Mouse (Mus musculus) lung, postnatal 10 days (tissue): ENCODE measurements at regions not wholly inside any gene's neighbourhood (a gene's known extent, or its start where the extent isn't known, plus 50 kb on each side); places are given as distances from the start of the nearest gene placed in this dataset.

ENCODE experiments used
- DNase-seq: peaks from one replicate; pipeline ENCODE4 v3.0.0; 2021

GRCm38 (mm10) chr9:116328201-116328600, 153.0 kb upstream of the Tgfbr2 start:
- peak; percentile 25 for DNase-seq

GRCm38 (mm10) chr9:116327080-116327479, 151.9 kb upstream of the Tgfbr2 start:
- no peak for DNase-seq

GRCm38 (mm10) chr9:116324971-116325370, 149.8 kb upstream of the Tgfbr2 start:
- no peak for DNase-seq

DNA sequence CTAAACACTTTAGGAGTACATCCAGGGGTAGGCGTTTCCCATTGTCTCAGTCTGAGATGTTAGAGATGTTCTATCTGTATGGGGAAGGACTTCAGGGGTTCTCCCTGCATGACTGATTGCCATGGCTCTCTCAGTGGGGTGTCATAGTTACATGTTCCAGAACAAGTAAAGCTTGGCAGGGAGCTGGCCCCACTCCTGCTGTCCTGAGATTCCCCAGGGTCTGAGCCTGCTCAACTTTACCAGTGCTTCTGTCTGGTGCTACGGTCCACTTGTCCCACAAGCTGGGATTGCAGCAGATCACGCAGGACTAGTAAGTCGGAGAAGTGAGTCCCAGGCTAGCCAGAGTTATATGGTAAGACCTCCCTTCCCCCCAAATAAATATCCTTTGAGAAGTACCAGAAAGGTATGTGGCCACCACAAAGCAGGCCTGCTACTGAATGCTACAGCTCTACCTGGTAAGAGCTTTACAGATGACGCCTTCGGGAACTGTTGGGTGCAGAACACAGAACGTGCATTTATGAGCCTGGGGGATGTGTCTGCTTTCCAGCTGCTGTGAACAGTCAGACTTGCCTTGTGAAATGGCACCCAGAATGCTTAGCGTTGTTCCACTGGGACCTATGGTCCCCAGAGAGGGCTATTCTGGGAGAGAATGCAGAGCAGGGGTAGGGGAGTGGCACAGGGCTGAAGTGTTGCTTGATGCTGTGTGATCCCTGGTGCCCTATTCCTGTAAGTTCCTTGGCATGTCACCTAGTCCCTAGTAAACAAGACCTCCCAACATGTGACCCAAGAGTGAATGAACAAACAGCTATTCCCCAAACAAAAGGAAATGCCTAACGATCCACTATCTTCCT, 148.9 kb upstream of the Tgfbr2 start:
- peak; percentile 85 for DNase-seq

DNA sequence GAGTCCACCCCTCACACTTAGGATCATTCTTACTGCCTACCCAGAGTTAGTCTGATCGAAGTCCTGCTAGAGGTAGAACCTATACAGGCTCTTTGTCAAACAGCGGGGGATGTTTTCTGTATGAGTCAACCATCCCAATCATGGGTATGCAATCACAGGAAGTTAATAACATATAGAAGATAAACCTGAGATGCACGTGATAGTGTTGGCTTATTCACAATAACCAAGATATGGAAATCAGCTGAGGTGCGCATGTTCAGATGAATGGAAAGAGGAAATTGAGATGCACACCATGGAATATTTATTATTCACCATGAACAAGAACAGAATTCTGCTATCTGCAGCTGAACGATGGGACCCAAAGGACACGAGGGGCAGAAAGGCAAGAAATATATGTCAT, 146.7 kb upstream of the Tgfbr2 start:
- no peak for DNase-seq

DNA sequence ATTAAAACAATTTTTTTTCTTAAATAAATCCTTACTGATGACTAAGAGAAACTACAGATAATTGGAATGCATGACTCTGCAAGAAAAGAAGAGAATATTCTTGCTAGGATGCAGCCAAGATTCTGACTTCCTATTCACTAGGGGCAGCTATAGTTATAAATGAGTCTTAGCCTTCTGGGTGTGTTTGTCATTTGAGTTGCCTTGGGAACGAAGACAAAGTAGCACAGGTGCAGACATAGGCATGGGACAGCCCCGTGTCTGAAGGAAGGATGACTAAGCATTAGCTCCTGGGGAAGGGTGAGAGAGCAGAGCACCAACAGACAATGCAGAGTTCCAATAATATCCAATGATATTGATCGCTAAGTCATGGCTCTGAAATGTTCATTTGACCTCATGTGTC, 144.3 kb upstream of the Tgfbr2 start:
- DNase-seq: no peak

DNA sequence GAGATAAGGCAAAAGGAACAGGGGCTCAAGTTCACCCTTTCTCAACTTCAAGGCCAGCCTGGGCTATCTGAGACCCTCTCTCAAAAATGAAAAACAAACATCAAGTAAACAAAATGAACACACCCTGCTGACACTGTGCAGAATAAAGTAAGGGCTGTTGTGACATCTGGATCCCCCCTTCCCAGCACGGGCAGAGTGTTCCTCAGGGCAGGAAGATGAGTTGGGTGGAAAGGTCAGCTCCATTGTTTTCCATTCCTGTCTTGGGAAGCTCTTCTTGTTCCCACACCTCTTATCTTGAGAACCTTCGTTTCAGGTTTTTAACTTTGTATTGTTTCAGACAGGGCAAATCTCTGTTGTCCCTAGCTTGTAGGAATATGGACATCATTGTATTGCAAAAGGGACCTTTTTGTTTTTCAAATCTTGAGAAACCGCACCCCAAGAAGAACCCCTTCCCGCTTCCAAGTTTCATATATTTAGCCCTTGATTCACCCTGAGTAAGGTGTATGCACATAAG, 141.5 kb upstream of the Tgfbr2 start:
- DNase-seq: no peak

GRCm38 (mm10) chr9:116314803-116315202, 139.6 kb upstream of the Tgfbr2 start:
- peak; percentile 27 for DNase-seq

DNA sequence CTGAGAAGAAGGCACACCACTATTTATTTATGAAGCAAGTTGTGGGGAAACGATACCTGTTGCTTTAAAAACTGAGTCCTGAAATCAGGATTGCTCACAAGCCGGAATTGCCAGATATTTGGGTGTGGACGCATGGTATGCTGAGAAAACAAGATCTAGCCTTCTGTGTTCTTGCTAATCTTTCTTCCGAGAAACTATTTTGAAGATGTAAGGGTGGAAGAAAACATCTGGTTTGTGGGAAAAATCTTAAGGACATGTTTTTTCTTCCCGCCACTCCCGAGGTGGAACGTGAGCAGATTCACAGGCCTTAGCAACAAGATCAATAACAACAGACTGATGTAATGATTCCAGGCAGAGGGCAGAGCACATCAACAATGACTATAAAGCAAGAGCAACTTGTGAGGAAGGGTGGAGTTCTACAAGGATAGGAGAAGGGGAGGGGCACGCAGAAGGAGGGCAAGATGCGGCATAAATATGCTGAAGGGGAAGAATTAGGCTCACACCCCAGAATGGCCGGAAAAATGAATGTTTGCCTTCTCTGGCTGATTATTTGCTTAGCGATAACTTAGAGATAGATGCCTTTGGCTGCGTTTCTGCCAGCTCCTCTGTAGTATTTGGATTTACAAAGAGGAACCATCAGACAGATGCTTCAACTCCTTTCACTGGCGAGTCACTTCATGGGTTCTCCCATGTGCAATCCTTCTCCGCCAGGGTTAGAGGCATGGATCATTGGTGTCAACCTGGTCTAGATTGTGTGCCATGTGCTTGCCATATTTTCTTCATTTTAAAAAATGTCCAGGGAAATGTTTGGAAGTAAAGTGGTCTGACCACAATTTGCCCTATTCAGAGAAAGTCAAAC, 139.0 kb upstream of the Tgfbr2 start:
- peak; percentile 54 for DNase-seq

DNA sequence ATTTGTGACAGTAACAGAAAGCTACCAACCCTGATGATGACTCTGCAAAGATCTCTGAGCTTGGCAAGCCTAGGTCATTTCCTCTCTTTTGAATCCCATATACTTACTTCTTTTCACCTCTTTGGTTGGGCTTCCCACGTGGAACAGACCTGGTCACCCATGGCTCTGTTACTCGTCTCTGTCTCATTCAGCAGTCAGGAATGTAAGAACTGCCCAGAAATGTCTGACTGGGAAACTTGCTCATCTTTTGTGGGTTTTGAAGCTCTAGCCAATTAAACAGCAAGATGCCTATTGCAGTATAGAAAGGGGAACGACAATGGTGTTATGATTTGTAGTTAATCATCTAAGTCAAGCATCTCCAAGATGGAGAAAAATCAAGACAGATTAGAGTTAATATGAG, 136.2 kb upstream of the Tgfbr2 start:
- DNase-seq: no peak

DNA sequence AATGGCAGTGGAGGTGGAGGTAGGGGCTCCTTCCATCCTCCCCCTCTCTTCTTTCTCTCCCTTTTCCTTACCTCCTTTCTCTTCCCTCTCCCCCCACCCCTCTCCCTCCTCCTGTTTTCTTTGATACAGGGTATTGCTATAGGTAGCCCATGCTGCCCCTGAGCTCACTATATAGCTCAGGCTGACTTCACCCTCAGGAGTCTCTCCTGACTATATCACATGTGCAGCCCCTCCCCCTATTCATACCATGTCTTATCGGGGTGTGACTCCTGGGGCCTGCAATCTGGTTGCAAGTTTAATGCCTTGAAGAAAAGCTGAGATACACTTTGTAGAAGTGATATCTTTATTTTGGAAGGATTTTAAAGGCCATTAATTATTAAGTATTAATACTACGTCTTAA, 126.4 kb upstream of the Tgfbr2 start:
- no peak for DNase-seq

- no peak for DNase-seq
These were observed 123.6 kb upstream of the Tgfbr2 start for GRCm38 (mm10) chr9:116298791-116299190.

GRCm38 (mm10) chr9:116296349-116296748, 121.2 kb upstream of the Tgfbr2 start:
- no peak for DNase-seq

DNA sequence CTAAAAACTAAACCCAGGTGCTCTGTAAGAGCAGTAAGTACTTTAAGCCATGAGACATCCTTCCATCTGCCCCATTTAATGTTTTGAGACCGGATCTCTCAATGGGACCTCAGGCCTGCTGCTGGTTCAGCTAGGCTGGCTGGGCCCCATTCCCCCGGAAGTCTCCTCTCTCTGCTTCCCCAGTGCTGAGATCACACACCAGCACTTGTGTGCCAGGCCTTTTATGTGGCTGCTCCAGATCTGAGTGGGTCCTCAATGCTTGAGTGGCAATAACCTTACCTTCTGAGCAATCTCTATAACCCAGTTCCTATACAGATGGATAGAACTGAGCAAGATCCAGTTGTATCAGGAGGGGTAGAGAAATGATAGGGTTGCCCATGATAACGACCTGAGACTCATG, 118.9 kb upstream of the Tgfbr2 start:
- DNase-seq: no peak

GRCm38 (mm10) chr9:116293110-116293509, 118.0 kb upstream of the Tgfbr2 start:
- peak; percentile 34 for DNase-seq

- DNase-seq: no peak
These were observed 116.5 kb upstream of the Tgfbr2 start for GRCm38 (mm10) chr9:116291624-116292023.

GRCm38 (mm10) chr9:116290896-116291295, 115.7 kb upstream of the Tgfbr2 start:
- DNase-seq: no peak

- DNase-seq: no peak
These were observed 110.7 kb upstream of the Tgfbr2 start for GRCm38 (mm10) chr9:116285691-116286431.

DNA sequence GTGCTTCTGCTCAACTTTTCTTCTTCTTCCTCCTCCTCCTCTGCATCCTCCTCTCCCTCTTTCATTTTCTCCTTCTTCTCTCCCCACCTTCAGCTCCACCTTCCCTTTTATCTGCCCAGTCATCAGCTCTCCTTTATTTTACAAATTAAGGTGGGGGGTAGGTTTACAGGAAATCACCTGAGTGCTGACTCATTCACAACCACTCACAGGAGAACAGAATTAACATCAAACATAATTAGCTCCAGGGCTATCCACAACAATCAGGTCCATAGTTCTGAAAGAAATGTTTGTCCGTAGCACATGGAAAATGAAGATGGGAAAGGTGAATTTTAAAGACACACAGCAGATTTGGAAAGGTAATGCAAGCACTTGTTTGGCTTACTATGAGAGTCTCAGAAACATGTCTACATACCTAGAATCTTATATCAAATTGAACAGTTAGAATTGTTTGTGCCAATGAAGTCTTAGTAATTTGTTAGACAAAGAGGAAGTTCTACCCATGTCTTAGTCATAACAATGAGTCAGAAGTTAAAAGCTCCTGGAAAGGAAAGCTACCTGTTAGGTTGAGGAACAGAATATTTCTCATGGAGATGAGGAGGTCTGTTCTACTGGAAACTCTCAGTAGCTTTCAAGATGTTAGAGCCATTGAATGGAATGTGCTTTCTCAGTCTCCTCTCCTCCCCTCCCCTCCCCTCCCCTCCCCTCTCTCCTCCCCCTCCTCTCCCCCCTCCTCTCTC, 108.8 kb upstream of the Tgfbr2 start:
- DNase-seq: no peak

- peak; percentile 77 for DNase-seq
These were observed 106.5 kb upstream of the Tgfbr2 start for GRCm38 (mm10) chr9:116281654-116282053.

DNA sequence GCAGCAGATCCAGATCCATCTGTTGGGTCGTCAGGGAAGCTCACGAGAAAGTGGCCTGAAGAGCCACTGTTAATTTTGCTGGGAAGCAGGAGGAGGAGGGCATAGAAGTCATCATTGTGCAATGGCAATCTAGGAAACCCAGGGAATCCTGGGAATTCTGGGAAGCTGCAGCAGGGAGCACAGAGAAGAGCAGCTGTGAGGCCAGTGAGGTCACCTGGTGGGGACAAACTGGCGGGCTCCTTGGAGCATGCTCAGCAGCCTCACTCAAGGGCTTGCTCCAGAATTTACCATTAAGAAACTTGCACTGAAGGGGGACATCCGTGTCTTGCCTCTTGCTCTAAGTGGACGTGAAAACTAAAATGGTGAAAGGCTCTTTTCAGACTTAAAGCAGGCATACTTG, 105.0 kb upstream of the Tgfbr2 start:
- DNase-seq: no peak

- DNase-seq: no peak
These were observed 103.7 kb upstream of the Tgfbr2 start for GRCm38 (mm10) chr9:116278862-116279261.
